Mouse (Mus musculus) testis, adult 2 months (tissue): ENCODE data around the gene Ptrh1.

Experiments
- CTCF ChIP-seq: fragments of 200-500 bp; IDR thresholded peaks from 2 replicates; pipeline ENCODE4 v1.5.1; 2012; ENCODE audit warnings: low read depth, mild to moderate bottlenecking, inconsistent platforms, low read length, moderate library complexity; ENCODE audit not compliant: control insufficient read depth, insufficient read depth, insufficient replicate concordance
- POLR2A ChIP-seq: fragments of 200-500 bp; IDR thresholded peaks from 2 replicates; pipeline ENCODE4 v1.6.1; 2012; ENCODE audit warnings: low read depth, mild to moderate bottlenecking, inconsistent platforms, low read length, moderate library complexity; ENCODE audit not compliant: control insufficient read depth

DNA sequence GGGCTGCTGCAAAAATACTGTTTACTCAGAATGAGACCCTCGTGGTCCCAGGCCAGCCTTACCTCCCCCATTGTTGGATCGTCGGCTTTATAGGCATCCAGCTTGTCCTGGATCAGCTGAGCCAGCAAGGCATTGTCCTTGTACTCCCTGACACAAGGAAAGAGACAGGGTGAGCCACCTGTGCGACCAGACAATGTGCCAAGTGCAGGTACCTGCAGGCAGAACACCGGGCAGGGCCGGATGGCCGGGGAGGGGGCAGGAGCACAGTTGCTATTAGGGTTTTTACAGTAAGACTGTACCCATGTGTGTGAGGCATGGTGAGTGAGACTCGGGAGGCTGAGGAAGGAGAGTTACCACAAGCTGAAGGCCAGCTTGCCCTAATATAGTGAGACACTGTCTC, 36.4 kb downstream of the Ptrh1 start:
- TF ChIP-seq POLR2A (no peak), CTCF (no peak)
